Mouse (Mus musculus) frontal cortex, adult (tissue): Measurements from ENCODE around the gene Ntn1.
A peak's percentile ranks its signal among the peaks of the same experiment; 100 is the strongest.

Experiments used
- ATAC-seq: cut with Nextera tagmentation; 2 replicates; pipeline ENCODE4 v1.9.2; 2017; ENCODE audit warnings: mild to moderate bottlenecking, moderate library complexity, mixed read lengths; ENCODE audit not compliant: low TSS enrichment

Ntn1 gene

GRCm38 (mm10) chr11:68405576-68405975 lies 5.0 kb upstream of the Ntn1 start:
- ATAC-seq, result no peak

- no peak for ATAC-seq
Measured at GRCm38 (mm10) chr11:68404185-68404584, 3.6 kb upstream of the Ntn1 start.

- no peak for ATAC-seq
Measured at GRCm38 (mm10) chr11:68401428-68401827, 805 bp upstream of the Ntn1 start.

GRCm38 (mm10) chr11:68400021-68400671 lies 477 bp downstream of the Ntn1 start:
- no peak; the same call in 1 of the 2 replicates for ATAC-seq

GRCm38 (mm10) chr11:68399548-68400020 lies 1.0 kb downstream of the Ntn1 start:
- ATAC-seq, result no peak; the same call in 1 of the 2 replicates

- ATAC-seq, result no peak
Measured at GRCm38 (mm10) chr11:68398891-68399547, 1.6 kb downstream of the Ntn1 start.

- no peak for ATAC-seq
Measured at GRCm38 (mm10) chr11:68395546-68395945, 5.1 kb downstream of the Ntn1 start.

GRCm38 (mm10) chr11:68394749-68395148 lies 5.9 kb downstream of the Ntn1 start:
- ATAC-seq, result no peak

- ATAC-seq, result no peak
Measured at GRCm38 (mm10) chr11:68393897-68394490, 6.6 kb downstream of the Ntn1 start.

GRCm38 (mm10) chr11:68390381-68391287 lies 10.0 kb downstream of the Ntn1 start:
- no peak for ATAC-seq

- ATAC-seq, result no peak
Measured at GRCm38 (mm10) chr11:68389621-68390020, 11.0 kb downstream of the Ntn1 start.

GRCm38 (mm10) chr11:68388655-68389015 lies 12.0 kb downstream of the Ntn1 start:
- ATAC-seq, result no peak

- no peak for ATAC-seq
Measured at GRCm38 (mm10) chr11:68387971-68388654, 12.5 kb downstream of the Ntn1 start.

GRCm38 (mm10) chr11:68387441-68387760 lies 13.2 kb downstream of the Ntn1 start:
- no peak for ATAC-seq

GRCm38 (mm10) chr11:68386589-68387440 lies 13.8 kb downstream of the Ntn1 start:
- ATAC-seq, result peak; percentile 32; the same call in 1 of the 2 replicates

- no peak for ATAC-seq
Measured at GRCm38 (mm10) chr11:68385921-68386588, 14.6 kb downstream of the Ntn1 start.

GRCm38 (mm10) chr11:68385021-68385821 lies 15.4 kb downstream of the Ntn1 start:
- no peak for ATAC-seq

- no peak for ATAC-seq
Measured at GRCm38 (mm10) chr11:68384592-68385020, 16.0 kb downstream of the Ntn1 start.

GRCm38 (mm10) chr11:68384131-68384530 lies 16.5 kb downstream of the Ntn1 start:
- no peak for ATAC-seq
